Mouse (Mus musculus) A20 (cell line): ENCODE data around the gene Fads3.

Source experiments
- DNase-seq: peaks from one replicate; pipeline ENCODE4 v3.0.0-alpha.2; 2011; ENCODE audit warnings: low read depth, low spot score

Gene Fads3

DNA sequence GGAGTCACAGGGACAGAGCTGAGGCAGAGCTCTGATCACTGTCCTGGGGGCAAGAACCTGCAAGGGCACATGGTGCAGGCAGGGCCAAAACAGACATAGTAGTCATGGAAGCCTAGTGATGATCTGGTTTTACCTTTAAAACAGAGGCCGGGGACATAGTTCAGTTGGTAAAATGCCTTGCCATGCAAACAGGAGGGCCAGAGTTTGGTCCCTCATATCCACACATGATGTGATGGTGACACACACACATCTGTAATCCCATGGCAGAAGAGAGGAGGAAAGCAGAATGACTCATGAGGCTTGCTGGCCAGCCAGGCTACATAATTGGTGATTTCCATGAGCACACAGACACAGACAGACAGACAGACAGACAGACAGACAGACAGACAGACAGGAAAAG is 66.8 kb downstream of the Fads3 start:
- no peak for DNase-seq

DNA sequence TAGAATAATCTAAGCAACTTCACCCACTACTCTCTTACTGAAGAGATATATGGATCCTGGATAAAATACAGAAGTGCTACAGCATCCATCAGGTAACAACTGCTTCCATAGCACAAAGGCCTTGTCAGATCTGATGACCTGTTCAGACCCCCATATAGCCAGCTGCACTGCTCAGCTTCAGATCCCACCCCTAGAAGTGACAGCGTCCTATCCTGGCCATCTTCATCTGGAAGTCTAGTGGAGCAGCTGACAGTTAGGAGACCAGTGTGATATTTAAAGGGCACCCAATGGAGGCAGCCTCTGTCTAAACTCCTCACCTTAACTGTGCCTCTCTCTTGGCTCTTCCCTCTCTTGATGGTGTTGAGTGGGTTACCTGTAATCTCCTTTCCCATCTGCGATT is 67.3 kb downstream of the Fads3 start:
- DNase-seq: no peak
